Mouse (Mus musculus) frontal cortex, adult 2 months (tissue): ENCODE data around the gene Apom. TPM values are rescaled to one million over a fixed set of nuclear protein-coding genes. Genes with fewer than 3 reads are reported as not detected.

Source experiments
- polyA plus RNA-seq: library from polyadenylated mRNA; depleted of rRNA; stranded (reverse); fragments of >200 nt; gene quantifications from 2 replicates; pipeline ENCODE4 v1.2.3, GENCODE M21; 2012; rRNA removed

Apom gene
- polyA plus RNA-seq, 1 experiment = 0.40 TPM

Other genes starting within 250 kb of the Apom start
- gene C2, start 233.8 kb downstream of the Apom start, polyA plus RNA-seq = 2.9 and 3.2 TPM in 2 replicates
- 268 and 290 TPM in 2 replicates for gene Ehmt2, start 233.6 kb downstream of the Apom start, polyA plus RNA-seq
- 0.27 and 0.38 TPM in 2 replicates for gene Slc44a4, start 217.6 kb downstream of the Apom start, polyA plus RNA-seq
- gene Neu1, start 200.8 kb downstream of the Apom start, polyA plus RNA-seq = 48.7 and 53.6 TPM in 2 replicates
- gene Hspa1b, start 172.8 kb downstream of the Apom start, polyA plus RNA-seq = 10.9 and 13.4 TPM in 2 replicates
- 0.20 TPM in 1 of 2 replicates, not detected in the other for gene Gm20481, start 162.1 kb downstream of the Apom start, polyA plus RNA-seq
- gene Hspa1a, start 159.9 kb downstream of the Apom start, polyA plus RNA-seq = 13.8 and 14.6 TPM in 2 replicates
- gene Hspa1l, start 159.3 kb downstream of the Apom start, polyA plus RNA-seq = 0.40 and 0.74 TPM in 2 replicates
- gene Lsm2, start 150.2 kb downstream of the Apom start, polyA plus RNA-seq = 43.9 and 49.7 TPM in 2 replicates
- gene Vars, start 131.1 kb downstream of the Apom start, polyA plus RNA-seq = 48.2 and 55.1 TPM in 2 replicates
- gene Vwa7, start 115.5 kb downstream of the Apom start, polyA plus RNA-seq = 0.48 and 0.59 TPM in 2 replicates
- 1.5 and 2.6 TPM in 2 replicates for gene Sapcd1, start 104.0 kb downstream of the Apom start, polyA plus RNA-seq
- gene Msh5, start 85.3 kb downstream of the Apom start, polyA plus RNA-seq = 1.5 and 2.0 TPM in 2 replicates
- gene Clic1, start 82.1 kb downstream of the Apom start, polyA plus RNA-seq = 26.4 and 28.5 TPM in 2 replicates
- 40.8 and 42.8 TPM in 2 replicates for gene Ddah2, start 73.0 kb downstream of the Apom start, polyA plus RNA-seq
- not detected in 2 replicates for gene Ly6g6c, start 66.7 kb downstream of the Apom start, polyA plus RNA-seq
- 0.04 TPM in 2 replicates for gene Mpig6b, start 65.9 kb downstream of the Apom start, polyA plus RNA-seq
- 65.5 and 71.7 TPM in 2 replicates for gene Ly6g6e, start 55.1 kb downstream of the Apom start, polyA plus RNA-seq
- 2.3 and 2.9 TPM in 2 replicates for gene Ly6g6d, start 54.0 kb downstream of the Apom start, polyA plus RNA-seq
- 0.10 and 0.27 TPM in 2 replicates for gene Ly6g6f, start 46.4 kb downstream of the Apom start, polyA plus RNA-seq
- gene Abhd16a, start 42.8 kb downstream of the Apom start, polyA plus RNA-seq = 144 and 159 TPM in 2 replicates
- 0.38 TPM in 1 of 2 replicates, not detected in the other for gene Ly6g5c, start 23.8 kb downstream of the Apom start, polyA plus RNA-seq
- 1.2 and 2.0 TPM in 2 replicates for gene Ly6g5b, start 16.6 kb downstream of the Apom start, polyA plus RNA-seq
- gene Gpank1, start 10.6 kb downstream of the Apom start, polyA plus RNA-seq = 18.9 and 20.2 TPM in 2 replicates
- gene Csnk2b, start 10.0 kb downstream of the Apom start, polyA plus RNA-seq = 173 and 179 TPM in 2 replicates
- gene D17H6S53E, start 5.7 kb downstream of the Apom start, polyA plus RNA-seq = 8.2 and 9.1 TPM in 2 replicates
- gene Bag6, start 3.1 kb upstream of the Apom start, polyA plus RNA-seq = 199 and 213 TPM in 2 replicates
- gene Prrc2a, start 32.8 kb upstream of the Apom start, polyA plus RNA-seq = 261 and 306 TPM in 2 replicates
- 11.2 and 17.2 TPM in 2 replicates for gene Aif1, start 44.0 kb upstream of the Apom start, polyA plus RNA-seq
- 14.3 and 20.7 TPM in 2 replicates for gene Lst1, start 56.4 kb upstream of the Apom start, polyA plus RNA-seq
- gene Ltb, start 62.4 kb upstream of the Apom start, polyA plus RNA-seq = 0.78 and 0.88 TPM in 2 replicates
- 0.11 and 0.14 TPM in 2 replicates for gene Tnf, start 70.0 kb upstream of the Apom start, polyA plus RNA-seq
- 0.06 and 0.17 TPM in 2 replicates for gene Lta, start 73.3 kb upstream of the Apom start, polyA plus RNA-seq
- not detected in 2 replicates for gene Gm16181, start 88.8 kb upstream of the Apom start, polyA plus RNA-seq
- 665 and 695 TPM in 2 replicates for gene Atp6v1g2, start 101.6 kb upstream of the Apom start, polyA plus RNA-seq
- 13.7 and 15.1 TPM in 2 replicates for gene Nfkbil1, start 103.7 kb upstream of the Apom start, polyA plus RNA-seq
- gene Ddx39b, start 109.7 kb upstream of the Apom start, polyA plus RNA-seq = 438 and 444 TPM in 2 replicates
- 66.1 and 69.2 TPM in 2 replicates for gene H2-D1, start 130.7 kb upstream of the Apom start, polyA plus RNA-seq
- gene H2-Q1, start 188.4 kb upstream of the Apom start, polyA plus RNA-seq = 0.44 and 1.1 TPM in 2 replicates
- 0.14 and 0.46 TPM in 2 replicates for gene H2-Q2, start 210.2 kb upstream of the Apom start, polyA plus RNA-seq
- gene H2-Q4, start 247.6 kb upstream of the Apom start, polyA plus RNA-seq = 9.1 and 9.7 TPM in 2 replicates